Mouse (Mus musculus): Measurements from ENCODE around the gene Trim6.
"Not testable (repeated sequence)": the region's sequence is repeated elsewhere in the genome, so short reads cannot be mapped to it uniquely, and the experiment has no call there.

The Trim6 gene

DNA sequence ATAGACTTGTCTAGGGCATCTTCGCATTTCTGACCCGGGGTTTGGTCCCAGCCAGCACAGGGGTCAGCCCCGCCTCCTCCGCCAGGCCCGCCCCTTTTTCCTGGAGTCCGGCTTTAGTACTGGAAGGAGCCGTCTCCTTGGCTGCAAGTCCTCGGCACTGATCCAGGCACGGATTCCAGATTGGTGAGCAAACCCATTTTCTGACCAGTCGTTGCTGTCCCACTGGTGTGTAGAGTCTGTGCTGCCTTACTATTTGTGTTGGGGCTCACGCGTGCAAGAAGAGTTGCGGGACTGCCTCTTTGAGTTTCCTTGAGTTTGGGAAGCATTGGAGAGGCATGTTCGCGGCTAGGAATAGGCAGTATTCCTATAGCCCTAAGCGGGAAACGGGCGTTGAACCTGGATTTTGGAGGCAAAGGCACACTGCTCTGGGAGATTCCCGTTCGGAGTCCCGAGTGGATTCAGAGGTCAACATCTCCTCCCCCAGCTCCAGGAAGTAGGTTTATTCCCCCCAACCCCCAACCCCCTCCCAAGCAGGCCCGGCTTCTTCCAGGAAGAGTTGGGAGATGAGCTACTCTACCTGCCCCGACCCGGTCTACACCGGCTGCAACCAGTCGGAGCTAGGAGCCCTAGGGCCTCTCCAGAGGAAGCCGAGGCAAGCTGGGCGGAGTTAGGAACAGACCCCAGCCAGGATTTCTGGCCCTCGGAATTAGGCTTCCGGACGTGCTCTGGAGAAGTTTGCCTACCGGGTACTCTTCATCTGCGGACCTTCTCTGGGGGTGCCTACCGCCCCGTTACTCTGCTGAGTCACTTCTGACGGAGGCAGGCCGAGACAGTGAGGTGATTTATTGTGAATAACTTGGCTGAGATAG lies at the start of gene Trim6:
Gene Trim6 (plus strand): TSS at position 93 of the 869 bp plus-strand sequence.
- peak; percentile 84 for DNase-seq (ENCODE audit: low spot score)

DNA sequence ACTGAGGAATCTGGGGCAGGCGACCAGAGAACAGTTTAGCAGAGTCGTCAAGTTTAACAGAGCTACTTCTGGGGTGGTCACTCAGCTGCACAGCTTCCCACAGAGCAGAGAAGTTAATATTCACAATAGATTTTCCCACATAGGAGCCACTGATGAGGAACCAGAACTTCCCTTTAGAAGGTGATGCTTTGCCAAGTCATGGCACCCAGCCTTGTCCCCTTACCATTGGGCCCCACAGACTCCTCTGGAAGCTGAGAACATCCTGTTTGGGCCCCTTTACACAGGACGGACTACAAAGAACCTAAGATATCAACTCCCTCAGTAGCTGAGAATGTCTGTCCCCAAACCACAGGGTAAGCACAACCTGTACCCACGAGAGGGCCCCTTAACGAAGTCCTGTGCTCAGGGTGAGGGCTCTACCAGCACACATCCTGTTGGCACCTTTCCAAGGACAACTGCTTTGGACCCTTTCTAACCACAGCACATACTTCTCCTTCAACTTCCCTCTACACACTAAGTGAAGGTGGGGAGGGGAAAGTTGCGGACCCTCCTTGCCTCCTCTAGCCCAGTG lies 48.9 kb upstream of the Trim6 start:
- no peak for DNase-seq (ENCODE audit: low spot score)

DNA sequence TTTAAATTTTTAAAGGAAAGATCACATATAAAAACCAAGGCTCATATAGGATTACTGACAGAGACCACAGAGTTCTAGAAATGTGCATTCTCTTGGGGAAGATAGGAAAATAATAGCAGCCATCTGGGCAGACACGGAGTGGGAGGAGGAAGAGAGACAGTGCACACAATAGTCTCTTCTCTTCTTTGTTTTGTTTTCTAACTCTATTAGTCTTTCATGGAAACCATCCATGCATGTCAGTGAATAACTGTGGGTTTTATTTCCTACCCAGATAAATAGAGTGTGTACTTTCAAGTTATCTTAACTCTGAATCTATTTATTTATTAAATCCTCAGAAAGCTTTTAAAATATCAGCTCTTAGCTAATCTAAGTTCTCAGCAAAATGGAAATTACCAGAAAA lies 43.5 kb upstream of the Trim6 start:
- DNase-seq (ENCODE audit: low spot score) = no peak

DNA sequence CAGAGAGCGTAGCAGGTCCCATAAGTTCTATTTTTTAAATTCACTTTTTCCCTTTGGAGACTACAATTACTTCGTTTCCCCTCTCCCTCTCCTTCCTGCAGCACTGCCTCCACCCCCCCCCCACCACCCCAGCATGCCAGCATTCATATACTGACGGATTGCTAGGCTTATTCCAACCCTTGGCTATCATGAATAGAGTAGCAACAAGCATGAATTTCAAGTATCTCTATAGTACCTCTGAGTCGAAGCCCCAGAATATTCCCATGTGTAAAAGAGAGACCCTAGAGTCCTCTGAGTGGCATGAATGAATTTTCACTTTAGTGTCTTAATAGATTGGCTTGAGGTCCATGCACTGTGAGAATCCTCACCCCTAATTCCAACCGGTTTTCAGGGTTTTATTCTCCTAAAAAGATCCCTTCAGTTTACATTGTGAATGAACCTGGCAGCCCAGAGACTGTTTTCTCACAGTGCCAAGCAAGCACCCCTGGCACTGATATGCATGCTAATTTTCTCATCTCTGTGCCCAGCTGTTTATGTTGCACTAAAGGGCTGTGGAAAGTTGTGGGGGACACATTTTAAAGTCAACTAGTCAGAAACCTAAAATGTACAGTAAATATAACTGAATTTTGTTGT lies 40.1 kb upstream of the Trim6 start:
- DNase-seq (ENCODE audit: low spot score) = no peak

DNA sequence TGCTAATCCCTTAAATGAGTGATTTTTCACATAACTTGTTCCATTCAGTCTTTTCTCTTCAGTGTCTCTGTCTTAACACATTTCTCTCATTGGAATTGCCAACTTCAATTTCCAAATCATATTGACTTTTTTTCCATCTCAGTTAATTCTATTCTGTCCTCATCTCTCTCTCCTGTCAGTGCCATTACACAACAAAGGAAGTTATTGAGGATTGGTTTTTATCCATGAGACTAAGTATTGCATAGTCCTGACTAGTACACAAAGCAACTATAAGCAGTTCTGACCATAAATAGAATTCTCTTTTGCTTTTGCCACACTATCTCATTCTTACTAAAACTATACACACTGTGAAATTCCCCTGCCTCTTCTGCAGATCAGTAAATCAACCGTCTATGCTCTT lies 39.5 kb upstream of the Trim6 start:
- no peak for DNase-seq (ENCODE audit: low spot score)

DNA sequence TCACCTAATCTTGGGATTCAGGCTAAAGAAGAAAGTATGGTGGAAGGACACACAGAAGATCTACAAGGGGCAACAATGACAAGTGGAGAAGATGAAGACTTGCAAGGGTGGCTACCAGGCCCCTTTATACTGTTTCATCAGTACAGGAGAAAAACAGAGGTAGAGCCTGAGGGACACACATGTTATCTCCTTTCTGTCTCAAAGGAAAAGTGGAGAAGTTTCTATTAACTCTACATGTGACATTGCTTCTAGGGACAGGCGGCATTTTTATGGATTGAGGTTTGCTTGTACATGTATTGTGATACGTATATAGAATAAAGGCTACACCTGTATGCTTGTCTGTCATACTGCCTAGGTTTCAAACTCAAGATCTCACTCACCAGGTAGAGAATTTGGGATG lies 35.3 kb upstream of the Trim6 start, which contains the start of gene Olfr648:
Gene Olfr648 (minus strand): TSS at position 101 of the 400 bp plus-strand sequence.
- no peak for DNase-seq (ENCODE audit: low spot score)

GRCm38 (mm10) chr7:104191275-104191674 lies 27.3 kb upstream of the Trim6 start:
- DNase-seq (ENCODE audit: low spot score) = no peak

DNA sequence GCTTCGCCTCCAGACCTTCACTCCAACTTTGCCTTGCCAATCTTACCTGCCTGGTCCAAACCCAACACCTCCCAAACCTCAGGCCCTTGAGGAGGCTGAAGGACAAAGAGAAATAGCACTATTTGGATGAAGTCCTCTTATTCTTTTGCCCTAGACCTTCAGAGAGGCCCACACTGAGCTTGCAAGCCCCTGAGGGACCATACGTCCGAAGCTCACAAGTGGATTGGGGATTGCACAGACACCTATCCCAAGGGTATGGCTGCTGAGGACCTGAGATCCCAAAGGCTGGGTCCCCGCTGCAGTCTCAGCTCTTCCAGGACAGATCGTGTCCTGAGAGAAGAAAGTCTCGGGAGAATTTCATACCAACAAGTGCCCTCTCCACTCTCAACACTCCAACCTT lies 22.7 kb upstream of the Trim6 start, which contains the start of gene Olfr649:
Gene Olfr649 (minus strand): TSS at position 101 of the 400 bp plus-strand sequence.
- no peak for DNase-seq (ENCODE audit: low spot score)

DNA sequence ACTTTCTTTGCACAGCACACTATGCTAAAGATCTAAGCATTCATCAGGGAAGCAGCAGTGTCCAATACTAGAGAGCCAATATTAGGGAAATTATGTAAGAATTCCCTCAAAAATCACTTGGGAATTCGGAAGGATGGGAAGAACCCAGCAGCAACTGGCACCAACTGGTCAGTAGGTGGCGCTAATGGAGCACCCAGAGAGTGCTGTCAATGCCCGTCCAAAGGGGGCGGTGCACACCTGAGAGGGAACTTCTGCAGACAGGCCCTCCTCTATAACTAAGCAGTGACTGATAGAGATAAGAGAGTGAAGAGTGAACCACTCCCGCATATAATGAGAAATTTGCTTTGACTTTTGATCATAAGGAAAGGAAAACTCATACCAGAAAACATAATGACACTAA lies 18.8 kb upstream of the Trim6 start:
- DNase-seq (ENCODE audit: low spot score) = peak; percentile 74

DNA sequence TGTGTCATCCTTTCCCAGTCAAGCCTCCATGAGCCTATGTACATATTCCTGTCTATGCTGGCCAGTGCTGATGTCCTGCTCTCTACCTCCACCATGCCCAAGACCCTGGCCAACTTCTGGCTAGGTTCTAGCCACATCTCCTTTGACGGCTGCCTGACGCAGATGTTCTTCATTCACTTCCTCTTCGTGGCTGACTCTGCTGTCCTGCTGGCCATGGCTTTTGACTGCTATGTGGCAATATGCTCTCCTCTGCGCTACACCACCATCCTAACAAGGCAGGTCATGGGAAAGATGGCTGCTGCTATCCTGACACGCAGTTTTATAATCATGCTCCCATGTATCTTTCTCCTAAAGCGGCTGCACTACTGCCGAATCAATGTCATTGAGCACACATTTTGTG lies 12.4 kb upstream of the Trim6 start:
- no peak for DNase-seq (ENCODE audit: low spot score)

DNA sequence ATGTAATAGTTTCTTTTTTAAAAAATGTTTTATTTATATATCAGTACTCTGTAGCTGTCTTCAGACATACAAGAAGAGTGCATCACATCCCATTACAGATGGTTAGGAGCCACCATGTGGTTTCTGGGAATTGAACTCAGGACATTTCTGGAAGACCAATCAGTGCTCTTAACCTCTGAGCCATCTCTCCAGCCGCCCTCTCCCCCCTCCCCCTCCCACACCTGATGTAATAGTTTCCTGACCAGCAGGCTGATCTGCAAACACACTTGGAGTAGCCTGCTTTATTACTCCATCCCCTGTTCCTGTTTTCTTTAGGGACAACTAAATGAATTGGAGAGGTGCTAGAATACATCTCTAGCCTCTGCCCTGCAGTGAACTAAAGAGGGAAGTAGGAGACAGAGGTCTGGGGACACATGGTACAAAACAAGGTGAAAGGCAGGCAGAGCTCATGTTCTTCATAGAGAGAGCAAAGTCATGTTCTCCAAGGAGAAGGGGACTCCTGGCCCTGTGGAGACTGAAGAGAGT lies 2.5 kb upstream of the Trim6 start:
- DNase-seq (ENCODE audit: low spot score) = no peak

- no peak for DNase-seq (ENCODE audit: low spot score)
Observed at GRCm38 (mm10) chr7:104217881-104218280, 712 bp upstream of the Trim6 start.

DNA sequence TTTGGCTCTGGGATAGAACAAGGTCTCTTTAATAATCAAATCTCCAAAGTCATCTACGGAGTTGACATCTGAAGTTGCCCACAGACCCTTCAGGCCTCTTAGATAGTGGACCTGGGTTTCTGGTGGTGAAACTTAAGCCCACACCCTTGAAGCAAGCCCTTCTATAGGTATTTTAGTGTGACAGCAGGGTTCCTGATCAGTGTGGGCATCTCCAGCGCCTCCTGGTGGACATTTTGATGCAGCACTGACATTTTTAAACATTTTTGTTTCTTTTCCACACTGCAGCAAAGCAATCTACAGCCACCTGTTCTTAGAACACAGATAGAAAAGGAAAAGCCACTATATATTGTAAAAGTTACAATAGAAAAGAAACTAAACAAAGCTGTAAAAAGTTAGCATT lies 12.6 kb downstream of the Trim6 start:
- peak; percentile 16 for DNase-seq (ENCODE audit: low spot score)

GRCm38 (mm10) chr7:104240857-104241256 lies 22.3 kb downstream of the Trim6 start:
- DNase-seq (ENCODE audit: low spot score) = no peak

- DNase-seq (ENCODE audit: low spot score) = no peak
Observed at GRCm38 (mm10) chr7:104243616-104244015, 25.0 kb downstream of the Trim6 start.

DNA sequence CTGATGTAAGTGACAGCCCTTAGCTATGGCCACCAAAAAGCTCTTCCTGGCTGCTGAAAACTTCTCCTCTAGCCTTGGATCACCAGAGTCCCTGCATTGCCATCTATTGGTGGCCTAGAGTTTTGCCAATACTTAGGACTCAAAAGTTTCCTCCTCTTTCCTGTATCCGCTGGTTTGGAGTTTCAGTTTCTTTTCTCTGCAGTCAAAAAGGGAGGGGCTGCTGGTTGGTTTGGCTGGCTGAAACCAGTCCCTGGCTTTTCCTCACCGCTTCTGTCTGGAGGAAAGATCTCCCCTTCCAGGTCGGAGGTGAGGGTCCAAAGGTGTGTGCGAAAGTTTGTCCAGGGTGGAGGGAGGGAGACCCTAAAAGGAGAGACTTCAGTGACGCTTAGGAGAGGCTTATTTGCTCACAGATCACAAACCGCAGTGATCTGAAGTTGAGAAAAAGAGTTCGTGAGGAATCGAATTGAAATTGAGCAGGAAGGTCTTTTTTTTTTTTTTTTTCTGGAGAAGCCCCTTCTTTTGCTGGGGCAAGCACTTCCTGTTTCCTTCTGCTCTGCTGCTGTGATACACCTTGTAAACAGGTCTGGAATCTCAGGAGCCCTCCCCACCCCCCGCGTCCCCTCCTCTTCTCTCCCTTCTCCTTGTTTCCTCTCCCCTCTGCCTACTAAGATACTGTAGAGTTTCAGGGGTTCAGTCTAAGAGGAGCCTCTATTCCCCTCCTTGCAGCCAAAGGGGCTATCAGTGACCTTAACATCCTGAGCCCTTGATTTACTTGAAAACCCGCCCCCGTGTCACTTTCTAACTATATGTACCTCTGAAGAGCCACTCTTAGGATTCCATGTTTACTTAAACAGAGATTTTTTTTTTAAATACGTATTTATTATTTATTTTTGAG lies 25.9 kb downstream of the Trim6 start, which contains the start of gene Trim34a:
Gene Trim34a (plus strand): TSS at position 171 of the 895 bp plus-strand sequence.
- DNase-seq (ENCODE audit: low spot score) = peak; percentile 53

GRCm38 (mm10) chr7:104260380-104260779 lies 41.8 kb downstream of the Trim6 start:
- not testable (repeated sequence) for DNase-seq (ENCODE audit: low spot score)

GRCm38 (mm10) chr7:104265335-104265734 lies 46.7 kb downstream of the Trim6 start:
- DNase-seq (ENCODE audit: low spot score) = not testable (repeated sequence)

DNA sequence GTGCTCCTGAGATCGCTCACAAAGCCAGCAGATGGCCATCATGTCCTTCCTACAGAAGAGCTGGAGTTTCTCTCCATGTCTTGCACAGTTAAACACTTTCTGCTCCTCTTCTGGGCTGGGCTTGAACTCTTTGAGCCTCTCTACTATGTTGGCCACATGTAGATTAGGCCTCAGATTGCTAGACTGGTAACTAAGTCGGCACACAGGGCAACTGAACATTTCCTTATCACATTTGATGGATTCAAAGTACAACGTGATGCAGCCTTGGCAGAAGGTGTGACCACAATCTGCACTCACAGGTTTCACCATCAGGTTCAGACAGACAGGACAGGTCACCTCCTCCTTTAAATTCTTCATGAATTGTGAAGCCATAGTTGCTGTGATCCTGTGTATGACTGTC lies 60.8 kb downstream of the Trim6 start:
- DNase-seq (ENCODE audit: low spot score) = not testable (repeated sequence)

All from urinary bladder, postnatal 14 days (tissue).